Mouse (Mus musculus): ENCODE results near the gene 4930518I15Rik.
"Not testable (repeated sequence)": the region's sequence is repeated elsewhere in the genome, so short reads cannot be mapped to it uniquely, and the experiment has no call there.

Gene 4930518I15Rik

DNA sequence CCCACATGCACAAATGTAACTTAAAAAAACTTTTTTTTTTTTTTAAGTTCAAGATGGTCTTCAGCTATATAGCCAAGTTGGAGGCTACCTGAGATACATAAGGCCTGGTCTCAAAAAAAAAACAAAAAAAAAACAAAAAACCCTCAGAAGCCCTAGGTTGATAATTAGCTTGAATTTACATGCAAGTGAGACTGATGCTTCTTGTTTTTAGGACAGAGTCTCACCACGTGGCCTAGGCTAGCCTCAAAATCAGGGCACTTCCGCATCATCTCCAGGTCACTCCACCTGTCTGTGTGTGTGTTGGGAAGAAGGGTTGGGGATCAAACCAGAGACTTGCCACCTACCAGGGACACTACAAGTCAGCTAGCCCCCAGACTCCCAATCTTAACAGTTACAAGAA is at the start of gene 4930518I15Rik:
Gene 4930518I15Rik (minus strand): TSS at position 112 of the 400 bp plus-strand sequence.
- no peak for DNase-seq (ENCODE audit: low spot score in 2 of 2)

DNA sequence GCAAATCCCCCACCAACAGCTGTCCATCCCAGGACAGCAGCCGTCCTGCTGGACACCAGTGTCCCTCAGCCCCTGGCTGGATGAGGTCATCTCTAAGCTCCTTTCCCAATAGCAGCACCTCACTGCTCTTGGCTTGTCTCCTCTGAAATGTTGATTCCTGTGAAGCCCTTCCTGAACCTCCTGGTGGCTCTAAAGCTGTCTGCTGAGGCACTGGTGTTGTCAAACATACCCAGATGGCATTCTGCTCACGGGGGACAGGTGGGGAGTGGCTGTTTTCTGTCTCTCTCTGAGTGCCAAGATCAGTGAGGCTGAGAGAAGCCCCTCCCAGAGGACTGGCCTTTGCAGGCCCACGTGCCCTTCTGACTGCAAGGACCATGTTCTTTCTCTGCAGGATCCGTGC is 48.2 kb upstream of the 4930518I15Rik start:
- not testable (repeated sequence) for DNase-seq (ENCODE audit: low spot score in 2 of 2)

DNA sequence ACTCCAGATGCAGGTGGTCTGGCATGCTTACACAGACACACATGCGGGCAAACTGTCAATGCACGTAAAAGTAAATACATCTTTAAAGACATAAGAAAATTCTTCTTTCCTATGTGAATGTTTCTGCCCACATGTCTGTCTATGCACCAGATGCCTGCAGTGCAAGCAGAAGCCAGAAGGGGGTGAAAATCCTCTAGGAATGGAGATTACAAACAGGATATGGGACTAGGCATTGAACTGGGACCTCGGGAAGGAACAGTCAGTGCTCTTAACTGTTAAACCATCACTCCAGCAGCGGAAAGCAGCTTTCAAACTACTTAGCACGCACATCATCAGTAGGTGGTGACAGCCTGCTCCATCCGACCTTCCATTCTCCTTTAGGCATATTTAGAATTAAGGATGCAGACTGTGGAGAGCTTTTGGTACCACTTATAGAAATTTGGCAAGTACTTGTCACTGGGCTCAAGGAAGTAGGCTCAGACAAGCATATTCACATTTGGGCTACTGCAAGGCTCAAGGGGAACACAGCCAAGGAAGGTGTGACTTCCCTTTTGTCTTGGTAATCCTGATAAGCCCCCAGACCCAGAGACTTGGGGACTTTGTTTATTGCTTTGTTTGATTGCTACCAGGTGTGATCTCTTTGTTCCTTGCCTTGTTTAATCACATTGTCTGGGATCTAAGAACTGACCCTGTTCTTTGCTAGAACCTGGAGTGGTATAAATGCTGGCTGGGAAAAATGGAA is 47.4 kb upstream of the 4930518I15Rik start:
- no peak for DNase-seq (ENCODE audit: low spot score in 2 of 2)

DNA sequence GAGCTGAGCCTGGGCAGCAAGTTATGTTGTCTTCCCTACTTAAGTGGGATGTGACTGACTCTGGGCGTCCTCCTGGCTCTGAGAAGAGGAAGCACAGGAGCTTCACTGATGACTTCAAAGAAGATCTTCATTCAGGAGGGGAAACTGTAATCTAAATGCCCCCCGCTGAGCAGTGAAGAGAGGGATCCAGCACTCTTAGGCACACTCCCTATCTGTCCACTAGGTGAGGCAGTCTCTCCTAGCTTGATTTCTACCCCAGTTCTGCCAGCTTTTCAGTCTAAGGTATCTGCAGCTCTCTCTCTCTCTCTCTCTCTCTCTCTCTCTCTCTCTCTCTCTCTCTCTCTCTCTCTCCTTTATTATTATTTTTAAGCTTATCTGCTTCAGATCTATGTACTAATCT is 45.6 kb upstream of the 4930518I15Rik start:
- DNase-seq (ENCODE audit: low spot score in 2 of 2) = no peak

DNA sequence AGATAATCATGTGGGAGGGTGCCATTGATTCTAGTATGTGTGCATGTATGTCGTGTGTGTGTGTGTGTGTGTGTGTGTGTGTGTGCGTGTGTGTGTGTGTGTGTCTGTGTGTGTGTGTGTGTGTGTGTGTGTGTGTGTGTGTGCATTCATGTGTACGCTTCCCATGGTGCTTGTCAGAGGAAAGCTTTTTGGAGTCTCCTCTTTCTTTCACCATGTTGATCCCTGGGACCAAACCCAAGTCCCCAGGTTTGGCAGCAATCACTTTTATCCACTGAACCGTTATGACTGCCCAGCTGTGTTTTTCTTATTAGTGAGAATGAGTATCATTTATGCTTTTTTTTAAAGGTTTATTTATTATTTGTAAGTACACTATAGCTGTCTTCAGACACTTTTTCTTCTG is 44.7 kb upstream of the 4930518I15Rik start:
- not testable (repeated sequence) for DNase-seq (ENCODE audit: low spot score in 2 of 2)

DNA sequence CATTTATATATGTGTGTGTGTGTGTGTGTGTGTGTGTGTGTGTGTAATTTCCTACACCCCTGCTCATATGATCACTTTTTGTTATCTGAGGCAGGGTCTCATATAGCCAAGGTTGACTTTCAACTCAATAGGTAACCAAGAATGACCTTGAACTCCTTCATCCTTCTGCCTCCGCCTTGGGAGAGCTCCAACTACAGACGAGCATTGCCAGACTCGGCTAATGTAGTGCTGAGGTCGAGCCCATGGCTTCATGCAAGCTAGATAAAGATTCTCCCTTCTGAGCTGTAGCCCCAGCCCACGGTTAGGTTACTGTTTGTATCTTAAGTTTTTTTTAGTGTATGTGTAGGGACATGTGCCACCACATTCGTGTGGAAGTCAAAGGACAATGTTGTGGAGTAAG is 44.1 kb upstream of the 4930518I15Rik start:
- DNase-seq (ENCODE audit: low spot score in 2 of 2) = no peak

DNA sequence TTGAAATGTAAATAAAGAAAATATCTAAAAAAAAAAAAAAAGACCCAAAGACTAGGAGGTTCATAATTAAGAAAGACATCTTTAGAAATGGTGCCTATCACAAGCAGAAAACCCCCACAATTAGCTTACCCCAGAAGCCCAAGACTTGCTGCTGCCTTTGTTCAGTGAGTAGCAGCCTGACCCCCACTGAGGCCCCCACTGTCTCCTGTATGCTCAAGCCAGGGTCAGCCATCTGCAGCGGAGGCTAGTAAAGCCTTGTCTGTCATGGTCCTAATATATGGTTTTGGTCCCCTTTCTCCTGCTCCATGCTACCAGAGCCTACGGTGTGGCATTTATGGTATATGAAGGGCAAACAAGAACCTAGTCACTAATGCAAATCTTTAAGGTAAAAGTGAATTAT is 43.6 kb upstream of the 4930518I15Rik start:
- DNase-seq (ENCODE audit: low spot score in 2 of 2) = no peak

DNA sequence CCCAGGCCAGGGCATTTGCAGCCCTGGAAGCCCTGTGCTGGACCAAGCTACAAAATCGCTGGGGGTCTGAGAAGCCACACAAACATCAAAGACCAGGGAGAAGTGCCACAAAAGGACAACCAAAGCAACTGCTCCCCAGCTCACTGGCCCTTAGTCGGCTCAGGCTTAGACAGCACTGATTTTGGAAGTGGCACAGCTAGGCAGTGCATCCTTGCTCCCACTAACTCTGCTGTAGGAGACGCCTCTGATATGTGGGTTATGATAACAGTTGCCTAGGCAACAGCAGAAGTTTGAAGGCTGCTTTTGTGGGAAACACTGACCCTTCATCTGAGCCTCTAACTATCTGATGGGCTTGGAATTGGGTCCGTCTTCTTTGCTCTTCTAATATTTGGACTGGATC is 41.4 kb upstream of the 4930518I15Rik start:
- DNase-seq (ENCODE audit: low spot score in 2 of 2) = no peak

DNA sequence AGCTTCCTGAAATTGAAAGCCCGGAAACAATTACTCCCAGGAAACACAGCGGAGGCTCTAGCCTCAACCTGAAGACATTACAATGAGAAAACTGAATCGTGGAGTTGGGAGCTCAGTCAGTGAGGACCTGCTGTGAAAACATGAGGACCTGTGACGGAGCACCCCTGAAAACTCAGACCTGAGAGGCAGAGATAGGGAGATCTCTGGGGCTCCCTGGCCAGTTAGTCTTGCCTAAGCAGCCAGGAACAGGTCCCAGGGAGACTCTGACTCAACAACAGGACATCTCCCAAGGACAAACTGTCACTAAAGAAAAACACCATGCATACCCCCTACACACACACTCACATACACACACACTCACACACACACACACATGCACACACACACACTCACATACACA is 40.6 kb upstream of the 4930518I15Rik start:
- no peak for DNase-seq (ENCODE audit: low spot score in 2 of 2)

DNA sequence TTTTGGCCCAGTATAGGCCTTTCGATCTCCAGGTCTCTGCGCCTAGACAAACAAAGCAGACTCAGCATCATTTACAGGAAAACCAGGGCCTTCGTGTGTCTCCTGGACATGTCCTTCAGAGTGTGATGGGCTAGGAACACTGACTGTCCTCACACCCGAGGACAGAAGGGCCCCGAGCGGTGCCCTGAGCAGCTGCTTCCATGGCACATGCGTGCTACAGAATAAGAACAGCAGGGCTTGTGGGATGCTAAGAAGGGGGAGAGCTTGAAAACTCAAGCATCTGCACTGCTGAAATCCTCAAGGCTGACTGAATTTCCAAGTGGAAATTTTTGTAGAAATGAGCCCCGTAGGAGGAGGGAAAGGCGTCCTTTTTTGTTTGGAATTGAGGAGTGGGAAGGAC is 39.3 kb upstream of the 4930518I15Rik start:
- DNase-seq (ENCODE audit: low spot score in 2 of 2) = no peak

DNA sequence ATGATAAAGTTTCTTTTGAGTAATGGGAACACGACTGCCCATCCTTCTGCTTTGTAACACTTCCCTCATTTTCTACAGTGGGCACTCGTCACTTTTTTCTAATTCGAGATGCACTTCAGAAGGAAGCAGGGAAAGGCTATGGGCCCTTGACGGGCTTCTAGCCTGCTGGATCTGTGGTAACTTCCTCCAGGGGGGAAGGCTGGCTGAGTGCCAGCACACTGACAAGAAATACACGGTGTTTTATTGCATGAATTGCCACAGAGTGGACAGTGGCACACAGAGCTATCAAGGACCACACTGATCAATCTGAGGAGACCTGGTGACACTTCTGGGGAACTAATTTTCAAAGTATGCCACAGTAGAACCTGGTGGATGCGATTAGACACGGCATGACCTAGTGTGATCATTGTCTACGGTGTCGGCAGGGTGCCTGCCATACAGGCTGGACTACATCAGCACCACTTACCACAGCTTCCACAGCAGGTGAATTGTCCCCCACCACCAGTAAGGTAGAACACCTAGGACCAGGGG is 38.7 kb upstream of the 4930518I15Rik start:
- DNase-seq (ENCODE audit: low spot score in 2 of 2) = no peak

DNA sequence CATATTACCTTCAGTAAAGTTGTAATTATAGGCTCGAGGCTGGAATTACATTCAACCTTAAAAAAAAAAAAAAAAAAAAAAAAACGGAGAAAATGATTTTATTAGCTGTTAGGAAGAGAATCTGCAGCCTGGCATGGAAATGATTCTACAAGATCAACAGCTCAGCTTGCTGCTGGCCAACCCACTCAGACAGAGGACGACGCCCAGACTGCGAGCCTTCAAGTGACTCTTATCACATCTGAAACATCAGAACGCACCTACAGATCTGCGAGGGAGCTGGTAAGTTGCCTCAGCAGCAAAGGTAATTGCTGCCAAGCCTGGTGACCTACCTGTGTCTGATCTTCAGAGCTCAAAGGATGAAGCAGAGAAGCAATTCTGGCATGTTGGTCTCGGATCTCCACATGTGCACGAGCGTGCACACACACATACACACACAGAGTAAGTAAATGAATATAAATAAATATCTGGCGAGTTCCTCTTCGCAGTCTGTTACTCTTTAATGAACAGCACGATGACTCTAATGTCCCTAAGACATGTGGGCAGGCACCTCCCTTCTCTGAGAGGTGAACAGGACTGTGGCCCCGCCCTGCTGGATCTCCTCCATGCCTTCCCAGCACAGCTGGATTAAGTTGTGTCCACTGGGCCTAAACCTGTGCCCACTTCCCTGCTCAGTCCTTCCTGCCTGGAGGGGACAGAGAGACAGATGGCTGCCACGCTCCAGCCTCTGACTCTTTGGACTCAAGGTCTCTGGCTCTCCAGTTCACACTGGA is 36.9 kb upstream of the 4930518I15Rik start:
- DNase-seq (ENCODE audit: low spot score in 2 of 2) = no peak

DNA sequence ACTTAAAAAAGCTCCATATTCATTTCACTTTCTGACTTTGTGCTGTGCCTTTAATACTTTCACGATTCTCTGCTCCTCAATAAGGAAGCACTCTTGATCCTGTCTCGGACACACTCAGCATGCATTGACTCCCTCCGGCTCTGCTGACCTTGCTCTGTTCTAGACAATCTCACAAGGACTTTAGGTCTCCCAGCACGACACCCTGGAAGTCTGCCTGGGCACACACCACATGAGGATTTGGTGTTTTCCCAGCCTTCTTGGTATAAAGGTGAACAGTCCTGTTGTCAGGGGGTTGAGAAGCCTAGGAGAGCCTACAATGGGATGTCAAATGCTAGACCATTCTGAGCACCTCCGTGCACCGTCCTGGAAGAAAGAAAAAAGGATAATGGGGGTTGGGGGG is 35.1 kb upstream of the 4930518I15Rik start:
- DNase-seq (ENCODE audit: low spot score in 2 of 2) = no peak

DNA sequence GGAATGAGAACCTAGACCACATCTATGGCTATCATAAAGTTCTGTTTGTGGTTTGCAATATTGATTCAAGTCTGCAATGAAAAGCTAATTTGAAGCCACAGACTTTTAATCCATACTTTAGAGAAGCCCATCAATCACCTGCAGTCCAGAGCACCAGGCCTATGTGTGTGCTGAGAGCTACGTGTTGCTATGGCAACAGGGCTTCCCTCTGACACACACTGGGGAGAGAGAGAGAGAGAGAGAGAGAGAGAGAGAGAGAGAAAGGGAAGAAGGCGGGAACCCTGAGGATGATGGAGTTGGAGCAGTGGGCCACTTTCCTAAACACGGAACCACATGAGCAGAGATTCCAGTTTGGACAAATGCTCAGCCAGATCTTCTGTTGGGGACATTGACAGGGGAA is 34.5 kb upstream of the 4930518I15Rik start:
- DNase-seq (ENCODE audit: low spot score in 2 of 2) = no peak

DNA sequence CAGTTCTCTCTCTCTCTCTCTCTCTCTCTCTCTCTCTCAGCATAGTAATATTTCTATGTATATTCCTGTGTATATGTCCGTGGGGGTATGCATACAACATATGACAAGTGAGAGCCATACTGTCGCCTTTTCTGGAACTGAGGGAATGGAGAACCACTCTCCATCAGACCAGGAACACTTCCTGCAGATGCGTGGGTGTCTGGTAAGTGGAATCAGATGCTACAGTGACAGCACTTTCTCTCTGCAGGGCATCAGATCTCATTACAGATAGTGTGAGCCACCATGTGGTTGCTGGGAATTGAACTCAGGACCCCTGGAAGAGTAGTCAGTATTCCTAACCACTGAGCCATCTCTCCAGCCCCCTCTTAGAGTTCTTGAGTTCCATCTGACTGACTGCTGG is 30.7 kb upstream of the 4930518I15Rik start:
- DNase-seq (ENCODE audit: low spot score in 2 of 2) = no peak

DNA sequence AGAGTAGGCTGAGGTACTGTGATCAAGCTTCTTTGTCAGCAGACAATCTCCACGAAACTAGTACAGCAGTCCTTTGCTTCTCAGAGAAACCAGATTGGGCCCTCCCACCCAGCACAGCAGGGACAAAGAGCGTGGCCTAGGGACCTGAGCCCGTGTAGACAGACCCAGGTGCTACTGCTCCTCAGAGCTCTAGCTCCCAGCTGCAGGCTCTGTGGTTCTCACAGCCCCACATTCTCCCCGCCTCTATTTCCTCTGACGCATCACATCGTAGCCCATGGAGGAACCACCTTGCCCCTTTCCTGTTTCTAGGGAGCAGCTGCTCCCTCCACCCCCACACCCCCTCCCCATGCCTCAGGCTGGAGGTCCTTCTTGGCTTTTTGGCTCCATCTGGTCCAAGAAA is 29.3 kb upstream of the 4930518I15Rik start, which contains the start of gene Sla2:
Gene Sla2 (minus strand): TSS at position 176 of the 400 bp plus-strand sequence.
- DNase-seq (ENCODE audit: low spot score in 2 of 2) = peak in 1 of 2 experiments; percentile 37

DNA sequence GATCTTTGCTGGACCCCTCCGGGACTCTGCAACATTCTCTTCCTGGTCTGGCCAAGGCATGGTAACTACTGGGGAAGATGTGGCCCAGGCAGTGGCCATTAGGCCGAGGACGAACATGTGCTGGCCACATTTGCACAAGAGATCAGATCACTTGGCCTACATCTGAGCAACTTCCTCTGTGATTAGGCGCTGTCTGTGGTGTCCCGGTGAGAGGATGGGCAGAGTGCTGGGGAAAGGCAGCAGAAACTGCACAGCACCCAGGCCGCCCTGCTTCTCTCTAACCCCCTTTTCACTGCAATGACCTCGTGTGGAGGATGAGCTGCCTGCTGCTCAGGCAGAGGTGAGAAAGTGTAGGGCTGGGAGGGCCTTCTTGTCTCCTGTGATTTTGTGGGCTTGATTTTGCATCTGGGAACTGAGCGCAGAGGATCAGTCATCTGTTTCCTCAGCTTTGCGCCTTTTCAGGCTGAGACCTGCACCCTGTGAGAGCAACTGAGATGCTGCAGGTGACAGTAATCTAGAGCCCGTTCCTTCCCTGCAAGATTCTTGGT is 28.4 kb upstream of the 4930518I15Rik start:
- no peak for DNase-seq (ENCODE audit: low spot score in 2 of 2)

DNA sequence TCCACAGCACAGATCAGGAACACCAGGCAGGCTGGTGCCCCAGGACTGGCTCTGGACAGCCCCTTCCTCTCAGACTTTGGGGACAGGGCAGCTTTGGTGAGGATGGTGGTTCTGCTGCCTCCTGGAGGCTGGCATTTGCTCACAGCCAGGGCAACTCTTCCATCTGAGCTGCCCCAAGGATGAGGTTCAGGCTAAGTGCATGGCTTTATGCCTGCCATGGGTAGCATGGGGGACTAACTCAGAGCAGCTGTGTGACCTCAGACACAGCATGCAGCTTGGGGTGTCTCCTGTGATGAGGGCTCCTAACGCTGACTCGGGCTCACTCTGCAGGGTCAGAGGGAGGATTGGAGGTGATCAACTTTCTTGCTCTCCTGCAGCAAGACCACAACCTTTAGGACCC is 27.9 kb upstream of the 4930518I15Rik start:
- DNase-seq (ENCODE audit: low spot score in 2 of 2) = not testable (repeated sequence)

DNA sequence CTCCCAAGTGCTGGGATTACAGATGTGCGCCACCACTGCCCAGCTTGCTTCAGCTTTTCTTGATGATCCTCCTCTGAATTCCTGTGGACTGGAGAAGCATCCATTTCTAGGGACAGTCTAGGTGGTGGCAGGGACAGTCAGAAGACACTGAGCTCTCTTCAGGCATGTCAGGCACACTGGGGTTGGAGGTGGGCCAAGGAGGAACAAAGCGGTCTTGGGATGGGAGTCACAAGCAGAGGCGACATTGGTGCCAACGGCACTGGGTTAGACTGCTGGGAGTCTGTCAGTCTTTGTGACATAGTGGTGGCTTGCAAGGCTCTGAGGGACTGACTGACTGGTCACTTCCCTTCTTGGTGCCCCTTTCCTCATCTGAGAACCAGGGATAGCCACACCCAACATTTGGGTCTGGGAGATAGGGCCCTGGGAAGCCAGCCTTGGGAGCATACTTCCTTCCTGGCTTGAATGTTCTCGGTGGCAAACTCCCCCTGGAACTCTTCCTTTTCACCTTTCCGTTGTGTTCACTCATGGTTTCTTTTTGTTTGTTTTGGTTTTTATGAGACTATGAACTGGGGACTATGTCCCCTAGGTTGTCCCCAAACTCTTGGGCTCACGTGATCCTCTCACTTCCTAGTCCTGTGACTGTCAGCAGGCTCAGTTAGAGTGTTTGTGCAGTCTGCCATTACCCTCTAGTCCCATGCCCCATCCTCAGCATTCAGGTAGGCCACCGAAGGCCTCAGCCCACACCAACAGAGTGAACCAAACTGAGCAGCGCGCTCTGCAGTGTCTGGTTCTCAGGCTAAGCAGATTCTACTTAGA is 26.9 kb upstream of the 4930518I15Rik start:
- DNase-seq (ENCODE audit: low spot score in 2 of 2) = no peak

DNA sequence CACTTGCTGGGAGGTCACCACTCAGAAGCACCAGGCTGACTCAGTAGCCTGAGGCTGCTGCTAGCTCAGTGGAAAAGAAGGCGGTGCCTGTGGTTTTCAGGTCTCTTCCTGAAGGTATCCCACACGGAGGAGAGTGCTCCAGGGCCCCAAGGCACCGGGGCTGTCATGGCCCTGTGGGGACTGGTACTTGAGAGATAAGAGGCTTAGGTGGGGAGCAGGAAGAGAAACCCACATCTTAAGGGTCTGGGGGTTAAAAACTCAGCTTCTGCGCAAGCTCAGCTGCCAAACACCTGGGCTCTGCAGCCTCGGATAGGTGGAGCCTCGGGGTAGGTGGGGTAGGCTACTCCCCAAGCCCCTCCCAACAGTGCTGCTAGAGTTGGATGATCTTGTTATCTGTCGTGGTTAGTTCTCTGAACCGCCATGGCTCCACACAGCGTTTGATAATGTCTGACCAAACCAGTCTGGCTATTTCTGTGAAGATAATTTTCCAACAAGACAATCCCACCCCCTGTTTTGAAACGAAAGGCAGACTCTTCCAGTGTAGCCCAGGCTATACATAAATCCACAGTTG is 24.8 kb upstream of the 4930518I15Rik start:
- peak in 1 of 2 experiments; percentile 38 for DNase-seq (ENCODE audit: low spot score in 2 of 2)

DNA sequence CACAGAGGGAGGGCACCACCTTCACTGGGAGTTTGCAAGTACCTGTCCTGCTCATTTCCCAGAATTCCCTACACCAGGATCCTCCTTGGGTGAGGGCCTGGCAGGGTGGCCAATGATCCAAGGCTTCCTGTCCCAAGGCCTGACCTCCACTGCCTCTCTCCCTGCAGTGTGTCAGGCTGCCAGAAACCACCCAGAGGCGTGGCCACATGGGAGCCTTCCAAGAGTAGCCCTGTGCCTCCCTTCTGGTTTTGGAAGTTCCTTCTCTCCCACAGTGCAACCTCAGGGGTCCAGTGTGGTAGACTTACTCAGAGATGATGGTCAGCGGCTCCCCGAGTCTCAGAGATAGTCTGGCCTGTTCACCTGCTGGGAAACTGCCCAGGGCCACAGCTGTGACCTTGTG is 21.8 kb upstream of the 4930518I15Rik start:
- no peak for DNase-seq (ENCODE audit: low spot score in 2 of 2)

Data from spleen, postnatal 10 days (tissue).